Mouse (Mus musculus) myocyte (in vitro differentiated cells): Measurements from ENCODE around the gene Hspg2. TPM values are rescaled to one million over a fixed set of nuclear protein-coding genes. Genes with fewer than 3 reads are reported as not detected.

Experiments
- H3K27me3 ChIP-seq: one replicate; pipeline ENCODE4 v1.6.1; 2011; ENCODE audit not compliant: control insufficient read depth, insufficient read depth, insufficient read length
- H3K36me3 ChIP-seq: one replicate; pipeline ENCODE4 v1.6.1; 2011; ENCODE audit not compliant: control insufficient read depth, insufficient read depth
- H3K4me2 ChIP-seq: one replicate; pipeline ENCODE4 v1.6.1; 2011; ENCODE audit warnings: low read depth, control low read depth
- H3K4me3 ChIP-seq: one replicate; pipeline ENCODE4 v1.5.1; 2011; ENCODE audit warnings: mild to moderate bottlenecking, control low read depth, moderate library complexity
- H3K79me2 ChIP-seq: one replicate; pipeline ENCODE4 v1.6.1; 2011; ENCODE audit not compliant: control insufficient read depth, insufficient read depth
- H3ac ChIP-seq: one replicate; pipeline ENCODE4 v1.6.1; 2011; ENCODE audit not compliant: control insufficient read depth, insufficient read length
- CEBPB ChIP-seq: IDR thresholded peaks from 2 replicates; pipeline ENCODE4 v1.6.1; 2011; ENCODE audit warnings: mild to moderate bottlenecking, moderate library complexity; ENCODE audit not compliant: poor library complexity, insufficient read depth, severe bottlenecking
- E2F4 ChIP-seq: IDR thresholded peaks from one replicate; pipeline ENCODE4 v1.6.1; 2011; ENCODE audit warnings: mild to moderate bottlenecking, control low read depth, moderate library complexity; ENCODE audit not compliant: insufficient read depth
- MAX ChIP-seq: IDR thresholded peaks from one replicate; pipeline ENCODE4 v1.6.1; 2011; ENCODE audit warnings: low read depth, mild to moderate bottlenecking, control low read depth
- MYOD1 ChIP-seq, 3 experiments: IDR thresholded peaks; one replicate each; pipeline ENCODE4 v1.6.1; 2011; ENCODE audit warnings: control low read depth in 2 of 3, low read depth in 2 of 3, mild to moderate bottlenecking in 2 of 3, moderate library complexity in 1 of 3; ENCODE audit not compliant: insufficient read length in 2 of 3, control insufficient read depth in 1 of 3
- MYOG ChIP-seq, 3 experiments: IDR thresholded peaks; one replicate each; pipeline ENCODE4 v1.6.1; 2011; ENCODE audit warnings: control low read depth in 2 of 3, low read depth in 2 of 3, mild to moderate bottlenecking in 2 of 3; ENCODE audit not compliant: insufficient read length in 2 of 3, control insufficient read depth in 1 of 3, insufficient read depth in 1 of 3
- POLR2A ChIP-seq: IDR thresholded peaks from one replicate; pipeline ENCODE4 v1.6.1; 2011; ENCODE audit warnings: low read depth, mild to moderate bottlenecking, control low read depth, moderate library complexity; ENCODE audit not compliant: insufficient read length
- POLR2AphosphoS2 ChIP-seq: IDR thresholded peaks from one replicate; pipeline ENCODE4 v1.6.1; 2011; ENCODE audit warnings: low read depth, control low read depth; ENCODE audit not compliant: insufficient read length
- REST ChIP-seq: IDR thresholded peaks from one replicate; pipeline ENCODE4 v1.6.1; 2011; ENCODE audit warnings: mild to moderate bottlenecking, control low read depth, moderate library complexity; ENCODE audit not compliant: insufficient read depth, insufficient read length
- SRF ChIP-seq: IDR thresholded peaks from one replicate; pipeline ENCODE4 v1.6.1; 2011; ENCODE audit warnings: low read depth; ENCODE audit not compliant: control insufficient read depth, insufficient read length
- TCF12 ChIP-seq: IDR thresholded peaks from one replicate; pipeline ENCODE4 v1.6.1; 2011; ENCODE audit warnings: mild to moderate bottlenecking, control low read depth; ENCODE audit not compliant: poor library complexity, insufficient read depth, severe bottlenecking
- TCF3 ChIP-seq: IDR thresholded peaks from one replicate; pipeline ENCODE4 v1.6.1; 2011; ENCODE audit warnings: low read depth, control low read depth; ENCODE audit not compliant: insufficient read length
- USF1 ChIP-seq: IDR thresholded peaks from one replicate; pipeline ENCODE4 v1.6.1; 2011; ENCODE audit warnings: low read depth, mild to moderate bottlenecking, control low read depth, moderate library complexity
- polyA plus RNA-seq: library from polyadenylated mRNA; unstranded; fragments of >200 nt; fragmentation: generic; extraction: Trizol; gene quantifications from one replicate; pipeline ENCODE4 v1.2.1, GENCODE M21; 2012; ENCODE audit warnings: missing spikeins

The Hspg2 gene
- polyA plus RNA-seq, 1 experiment, result 209 TPM

GRCm38 (mm10) chr4:137488571-137489303, 20.2 kb downstream of the Hspg2 start:
- Histone ChIP-seq H3K36me3 (peaks cover 6% of the 10 kb centered on the region), H3ac (no peak overlapping the region), H3K4me3 (no peak overlapping the region), H3K79me2 (peaks cover 82% of the 10 kb centered on the region), H3K27me3 (no peaks in the 10 kb centered on the region), H3K4me2 (peak overlapping the region; percentile 67)
- TF ChIP-seq POLR2AphosphoS2, result peak; percentile 11
- TF ChIP-seq MYOG (IDR thresholded peaks at IDR 0.05; ENCODE audit: control insufficient read depth in 1 of 3, insufficient read depth in 1 of 3, insufficient read length in 2 of 3, low read depth in 2 of 3), result peak in 1 of 3 experiments; percentile 51
- no peak for TF ChIP-seq REST
- TF ChIP-seq MYOD1 (IDR thresholded peaks at IDR 0.05; ENCODE audit: control insufficient read depth in 1 of 3, insufficient read length in 2 of 3, low read depth in 2 of 3), result peak in 1 of 3 experiments; percentile 33
- TF ChIP-seq SRF, result peak; percentile 86

- H3K4me3 ChIP-seq, result no peak overlapping the region
- no peak overlapping the region for H3K4me2 ChIP-seq
- H3K79me2 ChIP-seq, result peaks cover 79% of the 10 kb centered on the region
- no peaks in the 10 kb centered on the region for H3K27me3 ChIP-seq
- peaks cover 6% of the 10 kb centered on the region for H3K36me3 ChIP-seq
- TF ChIP-seq USF1 (no peak), SRF (no peak), TCF3 (no peak), POLR2A (no peak), CEBPB (no peak), MAX (no peak), TCF12 (no peak), MYOG (IDR thresholded peaks at IDR 0.05; ENCODE audit: control insufficient read depth in 1 of 3, insufficient read depth in 1 of 3, insufficient read length in 2 of 3, low read depth in 2 of 3) (no peak), REST (no peak), MYOD1 (IDR thresholded peaks at IDR 0.05; ENCODE audit: control insufficient read depth in 1 of 3, insufficient read length in 2 of 3, low read depth in 2 of 3) (no peak)
- no peak overlapping the region for H3ac ChIP-seq
Observed at GRCm38 (mm10) chr4:137489996-137490395, 21.4 kb downstream of the Hspg2 start.

GRCm38 (mm10) chr4:137492563-137492962, 24.0 kb downstream of the Hspg2 start:
- H3K4me2 ChIP-seq, result no peak overlapping the region
- H3ac ChIP-seq, result no peak overlapping the region
- H3K27me3 ChIP-seq, result no peaks in the 10 kb centered on the region
- TF ChIP-seq E2F4 (no peak), CEBPB (no peak)
- H3K4me3 ChIP-seq, result no peak overlapping the region
- peaks cover 77% of the 10 kb centered on the region for H3K79me2 ChIP-seq
- peaks cover 6% of the 10 kb centered on the region for H3K36me3 ChIP-seq

GRCm38 (mm10) chr4:137493187-137493586, 24.6 kb downstream of the Hspg2 start:
- H3K4me3 ChIP-seq, result no peak overlapping the region
- no peaks in the 10 kb centered on the region for H3K27me3 ChIP-seq
- no peak overlapping the region for H3K4me2 ChIP-seq
- peaks cover 78% of the 10 kb centered on the region for H3K79me2 ChIP-seq
- H3ac ChIP-seq, result no peak overlapping the region
- peaks cover 6% of the 10 kb centered on the region for H3K36me3 ChIP-seq
- no peak for TF ChIP-seq CEBPB
- no peak for TF ChIP-seq USF1
- no peak for TF ChIP-seq MYOG (IDR thresholded peaks at IDR 0.05; ENCODE audit: control insufficient read depth in 1 of 3, insufficient read depth in 1 of 3, insufficient read length in 2 of 3, low read depth in 2 of 3)
- TF ChIP-seq REST, result no peak

GRCm38 (mm10) chr4:137494751-137495500, 26.4 kb downstream of the Hspg2 start:
- Histone ChIP-seq H3K4me3 (no peak overlapping the region), H3K79me2 (peaks cover 85% of the 10 kb centered on the region), H3K4me2 (peak overlapping the region; percentile 79), H3ac (no peak overlapping the region), H3K36me3 (peaks cover 6% of the 10 kb centered on the region), H3K27me3 (no peaks in the 10 kb centered on the region)
- TF ChIP-seq TCF3, result no peak
- peak in 1 of 3 experiments; percentile 21 for TF ChIP-seq MYOG (IDR thresholded peaks at IDR 0.05; ENCODE audit: control insufficient read depth in 1 of 3, insufficient read depth in 1 of 3, insufficient read length in 2 of 3, low read depth in 2 of 3)
- TF ChIP-seq POLR2A, result no peak
- no peak for TF ChIP-seq MAX
- TF ChIP-seq POLR2AphosphoS2, result peak; percentile 4
- TF ChIP-seq SRF, result no peak
- no peak for TF ChIP-seq REST
- peak; percentile 73 for TF ChIP-seq USF1
- TF ChIP-seq TCF12, result no peak
- TF ChIP-seq CEBPB, result no peak
- no peak for TF ChIP-seq E2F4
- TF ChIP-seq MYOD1 (IDR thresholded peaks at IDR 0.05; ENCODE audit: control insufficient read depth in 1 of 3, insufficient read length in 2 of 3, low read depth in 2 of 3), result peak in 2 of 3 experiments; percentile 3 to 29
